Mouse (Mus musculus) heart, embryonic 15.5 days (tissue): ENCODE results near the gene Itsn1. TPM values are rescaled to one million over a fixed set of nuclear protein-coding genes. Genes with fewer than 3 reads are reported as not detected.

Experiments used
- ATAC-seq: fragments of 200-750 bp; cut with Nextera tagmentation; replicated peaks from 2 replicates; pipeline ENCODE4 v1.8.0; 2017; ENCODE audit warnings: low read depth, moderate TSS enrichment; ENCODE audit not compliant: insufficient number of reproducible peaks, insufficient read depth, low FRiP score
- H3K27ac ChIP-seq: fragments of 300-500 bp; sonication (generic); 2 replicates; pipeline ENCODE4 v1.5.1; 2015; ENCODE audit warnings: mild to moderate bottlenecking, inconsistent platforms
- H3K27me3 ChIP-seq: fragments of 300-500 bp; sonication (generic); 2 replicates; pipeline ENCODE4 v1.6.1; 2015; ENCODE audit warnings: inconsistent platforms
- H3K36me3 ChIP-seq: fragments of 300-500 bp; sonication (generic); 2 replicates; pipeline ENCODE4 v1.6.1; 2015; ENCODE audit warnings: mild to moderate bottlenecking, inconsistent platforms
- H3K4me1 ChIP-seq: fragments of 300-500 bp; sonication (generic); replicated peaks from 2 replicates; pipeline ENCODE4 v1.6.1; 2015; ENCODE audit warnings: inconsistent platforms
- H3K4me2 ChIP-seq: fragments of 300-500 bp; sonication (generic); 2 replicates; pipeline ENCODE4 v1.6.1; 2015; ENCODE audit warnings: inconsistent platforms, mild to moderate bottlenecking, moderate library complexity
- H3K4me3 ChIP-seq: fragments of 300-500 bp; sonication (generic); 2 replicates; pipeline ENCODE4 v1.5.1; 2015; ENCODE audit warnings: mild to moderate bottlenecking, inconsistent platforms
- H3K9ac ChIP-seq: fragments of 300-500 bp; sonication (generic); 2 replicates; pipeline ENCODE4 v1.6.1; 2015; ENCODE audit warnings: mild to moderate bottlenecking, inconsistent platforms
- H3K9me3 ChIP-seq: fragments of 300-500 bp; sonication (generic); replicated peaks from 2 replicates; pipeline ENCODE4 v1.6.1; 2016; ENCODE audit warnings: inconsistent platforms
- WGBS: fragments of 180-500 bp; shearing (Covaris S2); methylation state at CpG from one replicate; pipeline ENCODE4 v1.1.7; 2015; ENCODE audit warnings: mixed read lengths; 5-methylcytosine and 5-hydroxymethylcytosine counted together
- polyA plus RNA-seq: library from polyadenylated mRNA; unstranded; fragments of >200 nt; fragmentation: Nextera tagmentation; extraction: Ambion mirVana; gene quantifications from 2 replicates; pipeline ENCODE4 v1.2.1, GENCODE M21; 2015

Gene Itsn1
- polyA plus RNA-seq, 1 experiment from 2014 or later = 17.6 TPM

DNA sequence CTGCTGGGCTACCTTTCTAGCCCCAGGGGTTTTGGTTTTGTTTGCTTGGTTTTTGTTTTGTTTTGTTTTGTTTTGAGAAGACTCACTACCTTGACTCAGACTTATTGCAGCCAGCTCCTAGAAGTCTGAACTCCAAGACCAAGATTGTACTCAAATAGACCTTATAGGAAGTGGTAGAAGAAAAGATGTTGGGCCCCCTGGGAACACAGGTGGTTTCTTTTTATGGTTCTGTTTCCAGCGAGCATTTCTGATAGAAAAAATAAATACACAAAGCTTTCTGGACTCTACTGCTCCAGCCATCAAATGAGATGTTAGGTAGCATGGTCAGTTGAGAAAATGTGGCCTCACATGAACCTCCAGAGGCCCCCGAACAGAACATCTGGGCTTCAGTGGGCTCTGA, 150.0 kb downstream of the Itsn1 start:
- no peak overlapping the region for H3K27ac ChIP-seq
- H3K4me1 ChIP-seq = peaks cover 25% of the 10 kb centered on the region
- 64% methylated on average over 2 of the region's 2 CpGs for WGBS
- H3K9me3 ChIP-seq = no peaks in the 10 kb centered on the region
- no peak overlapping the region for H3K4me3 ChIP-seq
- no peaks in the 10 kb centered on the region for H3K27me3 ChIP-seq
- no peak overlapping the region for H3K4me2 ChIP-seq
- H3K9ac ChIP-seq = no peak overlapping the region
- H3K36me3 ChIP-seq = no peaks in the 10 kb centered on the region
- no peak for ATAC-seq

DNA sequence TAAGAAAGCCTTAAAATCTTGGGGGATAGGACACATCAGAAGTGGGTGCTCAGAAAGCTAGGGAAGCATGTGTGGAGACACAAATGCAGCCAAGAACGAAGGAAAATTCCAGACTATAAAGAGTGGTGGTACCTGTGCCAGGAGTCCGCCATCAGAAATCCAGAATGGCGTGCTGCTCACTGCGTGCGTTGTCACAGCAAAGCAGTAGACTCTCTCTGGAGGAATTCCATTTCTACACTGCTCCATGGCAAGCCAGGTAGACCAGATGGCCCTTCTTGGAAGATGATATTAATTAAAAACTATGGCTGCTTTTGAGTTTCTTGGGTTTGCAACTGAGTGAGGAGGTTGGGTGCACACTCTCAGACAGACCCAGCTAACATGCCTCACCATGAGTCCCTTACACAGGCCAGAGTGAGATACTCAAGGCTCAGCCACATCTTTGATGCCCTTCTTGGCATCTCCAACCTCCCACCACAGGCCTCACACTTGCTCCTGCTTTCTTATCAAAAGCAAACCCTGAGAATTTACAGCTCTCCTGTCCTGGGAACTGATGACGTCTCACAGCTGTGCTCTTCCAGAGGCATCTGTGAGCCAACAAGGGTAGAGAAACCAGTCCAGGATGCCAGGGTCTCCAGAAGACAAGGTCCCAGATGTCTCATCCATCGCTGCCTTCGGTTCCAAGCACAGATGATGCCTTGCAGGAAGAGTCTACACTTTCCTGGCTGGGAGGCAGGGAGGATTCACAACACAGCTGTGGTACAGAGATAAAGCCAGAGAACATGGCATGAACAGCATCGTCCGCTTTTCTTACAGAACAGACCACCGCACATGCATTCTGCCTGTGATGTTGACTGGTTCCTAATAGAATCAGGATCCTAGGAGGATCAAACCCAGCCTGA, 152.0 kb downstream of the Itsn1 start:
- ATAC-seq = no peak
- Histone ChIP-seq H3K9ac (no peak overlapping the region), H3K4me3 (no peak overlapping the region), H3K36me3 (no peaks in the 10 kb centered on the region), H3K4me2 (no peak overlapping the region), H3K27ac (no peak overlapping the region), H3K9me3 (no peaks in the 10 kb centered on the region), H3K4me1 (peaks cover 12% of the 10 kb centered on the region), H3K27me3 (no peaks in the 10 kb centered on the region)
- 84% methylated on average over 11 of the region's 11 CpGs for WGBS

DNA sequence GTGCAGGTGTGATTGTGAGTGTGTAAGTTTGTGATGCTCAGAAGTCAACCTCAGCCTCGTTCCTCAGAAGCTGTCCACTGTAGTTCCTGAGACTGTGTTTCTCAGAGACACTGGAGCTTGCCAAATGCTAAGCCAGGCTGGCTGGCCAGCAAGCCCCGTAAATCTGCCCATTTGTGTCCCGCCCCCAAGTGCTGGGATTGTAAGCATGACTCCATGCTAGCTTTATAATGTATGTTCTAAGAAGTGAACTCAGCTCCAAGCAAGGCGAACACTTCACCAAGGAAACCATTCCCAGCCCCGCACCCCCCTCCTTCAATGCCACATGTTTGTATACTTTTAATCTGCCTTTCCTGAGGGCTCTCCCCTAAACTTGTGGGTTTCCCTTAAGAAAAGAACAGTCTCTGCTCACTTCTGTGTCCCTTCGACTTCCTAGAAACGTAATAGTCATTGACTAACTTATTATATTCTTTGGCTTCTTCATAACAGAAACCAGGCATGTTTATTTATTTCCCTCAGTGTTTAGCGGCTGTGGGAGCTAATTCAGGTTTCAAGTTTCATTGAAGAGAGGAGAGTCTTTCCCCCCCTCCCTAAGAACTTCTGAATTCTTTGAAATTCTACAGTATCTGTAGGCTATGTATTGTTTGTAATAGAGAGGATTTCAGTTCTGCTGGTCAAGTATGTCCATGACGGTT, 153.2 kb downstream of the Itsn1 start:
- 69% methylated on average over 9 of the region's 9 CpGs for WGBS
- no peaks in the 10 kb centered on the region for H3K9me3 ChIP-seq
- no peak overlapping the region for H3K4me2 ChIP-seq
- no peak overlapping the region for H3K4me3 ChIP-seq
- H3K4me1 ChIP-seq = peaks cover 3% of the 10 kb centered on the region; the same call in 1 of the 2 replicates
- no peaks in the 10 kb centered on the region for H3K36me3 ChIP-seq
- no peak overlapping the region for H3K27ac ChIP-seq
- H3K9ac ChIP-seq = no peak overlapping the region
- ATAC-seq = no peak
- no peaks in the 10 kb centered on the region for H3K27me3 ChIP-seq

DNA sequence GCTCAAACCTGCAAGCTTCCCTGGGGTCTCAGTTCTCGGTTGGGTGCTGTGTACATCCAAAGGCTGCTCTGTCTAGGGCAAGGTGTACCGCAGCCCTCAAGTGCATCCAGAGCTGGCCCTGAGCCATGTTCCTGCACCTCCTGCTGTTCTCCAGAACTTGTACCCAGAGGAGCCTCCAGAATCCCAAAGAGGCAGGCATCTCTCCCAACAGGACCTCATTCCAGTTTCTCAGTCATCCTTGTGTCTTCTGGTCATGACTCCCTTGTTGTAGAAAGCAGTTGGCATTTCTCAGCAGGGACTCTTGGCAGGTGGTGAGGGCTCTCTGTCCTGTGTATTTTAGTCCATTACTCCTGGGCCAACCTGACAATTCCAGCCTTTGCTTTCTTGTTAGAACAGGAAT, 154.6 kb downstream of the Itsn1 start:
- H3K36me3 ChIP-seq = no peaks in the 10 kb centered on the region
- ATAC-seq = no peak
- no peak overlapping the region for H3K27ac ChIP-seq
- H3K9ac ChIP-seq = no peak overlapping the region
- no peaks in the 10 kb centered on the region for H3K9me3 ChIP-seq
- H3K4me2 ChIP-seq = no peak overlapping the region
- 87% methylated on average over 2 of the region's 2 CpGs for WGBS
- H3K4me3 ChIP-seq = no peak overlapping the region
- peaks cover 3% of the 10 kb centered on the region; the same call in 1 of the 2 replicates for H3K4me1 ChIP-seq
- H3K27me3 ChIP-seq = no peaks in the 10 kb centered on the region

DNA sequence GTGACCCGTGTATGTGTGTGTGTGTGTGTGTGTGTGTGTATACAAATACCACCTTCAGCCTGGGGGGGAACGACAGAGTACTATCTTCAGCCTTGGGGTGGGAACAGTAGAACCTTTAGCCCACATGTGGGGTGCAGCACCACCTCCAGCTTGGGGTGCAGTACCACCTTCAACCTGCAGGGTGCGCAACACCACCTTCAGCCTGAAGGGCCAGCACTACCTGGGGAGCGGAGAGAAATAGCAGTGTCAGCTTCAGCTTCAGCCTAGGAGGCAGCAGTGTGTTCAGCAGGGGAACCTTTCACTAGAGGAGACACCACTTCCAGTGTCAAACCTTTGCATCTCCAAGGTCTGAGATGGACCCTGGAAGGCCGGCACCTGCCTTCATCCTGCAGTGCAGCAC, 155.1 kb downstream of the Itsn1 start:
- Histone ChIP-seq H3K4me3 (no peak overlapping the region), H3K4me1 (peaks cover 3% of the 10 kb centered on the region; the same call in 1 of the 2 replicates), H3K36me3 (no peaks in the 10 kb centered on the region), H3K9me3 (no peaks in the 10 kb centered on the region), H3K27ac (no peak overlapping the region), H3K4me2 (no peak overlapping the region), H3K9ac (no peak overlapping the region), H3K27me3 (no peaks in the 10 kb centered on the region)
- ATAC-seq = no peak; the same call in 1 of the 2 replicates
- WGBS = 55% methylated on average over 5 of the region's 5 CpGs

DNA sequence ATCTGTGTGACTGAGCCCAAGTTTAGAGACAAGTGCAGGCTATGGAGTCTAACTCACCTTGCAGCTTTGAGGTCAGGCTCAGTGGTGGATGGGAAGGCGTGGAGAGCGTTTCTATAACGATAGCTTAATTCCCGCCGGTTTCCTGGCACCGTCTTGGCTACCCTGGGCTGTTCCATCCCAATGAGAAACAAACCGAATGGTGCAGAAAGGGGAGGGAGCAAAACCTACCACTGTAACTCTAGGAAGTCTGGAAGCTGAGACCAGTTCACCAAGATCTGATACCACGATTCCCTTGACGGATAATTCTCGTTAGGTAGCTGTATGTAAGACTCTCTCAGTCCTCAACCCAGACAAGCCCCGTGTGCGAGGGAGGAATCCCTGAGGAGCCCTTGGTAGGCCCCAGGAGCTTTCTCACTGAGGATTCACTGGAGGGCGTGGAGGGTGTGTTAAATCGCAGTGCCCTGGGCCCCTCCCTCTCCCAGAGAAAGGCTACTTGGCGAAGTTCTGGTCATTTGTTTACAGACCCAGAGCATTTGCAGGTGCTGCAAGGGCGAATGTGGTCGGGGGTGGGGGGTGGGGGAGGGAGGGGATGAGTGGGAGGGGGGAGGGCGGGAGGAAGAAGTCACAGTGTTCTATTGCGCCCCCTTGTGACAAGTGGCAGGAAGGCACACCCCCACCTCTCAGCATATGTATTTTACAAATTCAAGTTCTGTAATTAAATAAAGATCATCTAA, 156.5 kb downstream of the Itsn1 start:
- H3K9me3 ChIP-seq = no peaks in the 10 kb centered on the region
- H3K27me3 ChIP-seq = no peaks in the 10 kb centered on the region
- H3K36me3 ChIP-seq = no peaks in the 10 kb centered on the region
- no peak for ATAC-seq
- WGBS = 8% methylated on average over 19 of the region's 19 CpGs
- H3K4me3 ChIP-seq = peak overlapping the region; percentile 26; the same call in 1 of the 2 replicates
- no peak overlapping the region for H3K9ac ChIP-seq
- peak overlapping the region; percentile 53 for H3K4me2 ChIP-seq
- no peak overlapping the region for H3K27ac ChIP-seq
- H3K4me1 ChIP-seq = peaks cover 9% of the 10 kb centered on the region; the same call in 1 of the 2 replicates

DNA sequence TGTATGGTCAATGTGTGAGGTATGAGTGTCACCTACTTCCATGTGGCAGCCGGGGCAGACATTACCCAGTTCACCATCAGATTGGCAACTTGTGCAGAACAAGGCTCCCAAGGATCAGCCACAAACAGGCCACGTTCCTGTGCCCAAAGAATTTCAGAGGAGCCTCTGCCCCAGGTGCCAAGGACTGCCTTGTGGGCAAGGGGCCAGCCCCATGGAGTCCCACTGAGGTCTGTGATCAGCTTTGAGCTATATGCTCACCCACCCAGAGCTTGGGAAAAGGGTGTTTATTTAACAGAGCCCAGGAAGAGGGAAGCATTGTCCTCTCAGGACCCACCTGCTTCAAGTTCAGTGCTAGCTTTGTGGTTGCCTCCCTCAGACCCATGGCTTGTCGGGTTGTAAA, 159.3 kb downstream of the Itsn1 start:
- Histone ChIP-seq H3K27ac (no peak overlapping the region), H3K27me3 (no peaks in the 10 kb centered on the region), H3K9me3 (no peaks in the 10 kb centered on the region), H3K9ac (no peak overlapping the region), H3K4me2 (no peak overlapping the region), H3K4me1 (peaks cover 9% of the 10 kb centered on the region; the same call in 1 of the 2 replicates), H3K36me3 (no peaks in the 10 kb centered on the region), H3K4me3 (no peak overlapping the region)
- ATAC-seq = no peak
- 76% methylated on average over 3 of the region's 3 CpGs for WGBS

DNA sequence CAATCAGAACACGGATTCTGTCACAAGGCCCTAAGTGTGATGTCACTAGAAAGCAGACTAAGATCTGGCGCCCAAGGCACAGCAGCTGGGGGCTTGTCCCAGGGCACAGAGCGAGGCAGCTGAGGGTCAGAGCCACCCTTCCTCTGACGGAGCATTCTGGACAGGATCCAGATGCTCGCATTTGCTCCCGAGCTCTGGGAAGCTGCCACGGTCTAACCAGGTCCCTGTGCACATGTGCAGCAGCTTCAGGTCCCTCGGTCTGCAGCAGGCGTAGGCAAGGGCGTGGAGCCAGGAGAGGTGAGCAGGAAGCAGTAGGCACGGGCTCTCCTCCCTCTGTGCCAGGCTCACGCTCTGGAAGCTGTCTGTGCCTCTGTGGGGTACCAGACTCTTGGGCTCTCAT, 160.8 kb downstream of the Itsn1 start:
- H3K9ac ChIP-seq = peak overlapping the region; percentile 21; the same call in 1 of the 2 replicates
- H3K4me3 ChIP-seq = no peak overlapping the region
- no peaks in the 10 kb centered on the region for H3K9me3 ChIP-seq
- no peak overlapping the region for H3K27ac ChIP-seq
- H3K4me1 ChIP-seq = peaks cover 9% of the 10 kb centered on the region; the same call in 1 of the 2 replicates
- no peaks in the 10 kb centered on the region for H3K36me3 ChIP-seq
- 27% methylated on average over 12 of the region's 12 CpGs for WGBS
- no peak; the same call in 1 of the 2 replicates for ATAC-seq
- H3K4me2 ChIP-seq = peak overlapping the region; percentile 30; the same call in 1 of the 2 replicates
- no peaks in the 10 kb centered on the region for H3K27me3 ChIP-seq

DNA sequence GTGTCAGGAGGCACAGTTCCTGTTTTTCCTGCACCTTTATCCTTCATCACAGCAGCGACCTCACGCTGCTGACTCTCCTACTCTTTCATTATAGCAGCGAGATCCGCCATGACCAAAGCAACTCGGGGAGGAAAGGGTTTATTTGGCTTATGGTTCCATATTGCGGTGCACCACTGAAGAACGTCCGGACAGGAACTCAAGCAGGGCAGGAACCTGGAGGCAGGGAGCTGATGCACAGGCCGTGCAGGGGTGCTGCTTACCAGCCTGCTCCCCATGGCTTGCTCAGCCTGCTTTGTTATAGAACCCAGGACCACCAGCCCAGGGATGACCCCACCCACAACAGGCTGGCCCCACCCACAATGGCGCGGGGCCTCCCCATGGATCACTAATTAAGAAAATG, 162.1 kb downstream of the Itsn1 start:
- Histone ChIP-seq H3K4me2 (no peak overlapping the region), H3K36me3 (no peaks in the 10 kb centered on the region), H3K4me3 (no peak overlapping the region), H3K27ac (no peak overlapping the region), H3K9ac (no peak overlapping the region), H3K4me1 (peaks cover 6% of the 10 kb centered on the region; the same call in 1 of the 2 replicates), H3K9me3 (no peaks in the 10 kb centered on the region), H3K27me3 (no peaks in the 10 kb centered on the region)
- ATAC-seq = no peak
- 78% methylated on average over 11 of the region's 11 CpGs for WGBS

DNA sequence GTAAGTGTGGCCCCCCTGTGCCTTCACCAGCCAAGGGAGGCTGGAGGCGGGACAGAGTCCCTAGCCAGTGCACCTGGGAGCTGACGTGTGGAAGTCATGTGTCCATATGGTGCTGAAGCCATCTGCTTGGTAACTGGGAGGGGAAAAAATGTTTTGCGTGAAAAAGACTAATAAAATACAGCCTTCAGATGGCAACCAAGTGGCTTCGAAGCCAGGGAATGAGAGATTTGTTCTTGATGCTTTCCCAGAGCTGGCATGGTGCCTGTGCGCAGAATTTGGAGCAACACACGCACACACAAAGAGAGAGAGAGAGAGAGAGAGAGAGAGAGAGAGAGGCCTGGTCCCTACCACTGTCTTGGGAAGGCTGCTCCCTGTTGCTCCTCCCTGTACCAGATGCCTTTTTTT, 167.3 kb downstream of the Itsn1 start:
- no peaks in the 10 kb centered on the region for H3K36me3 ChIP-seq

More for the DNA sequence above, 167.3 kb downstream of the Itsn1 start:
- no peak for ATAC-seq
- H3K27ac ChIP-seq = no peak overlapping the region
- no peak overlapping the region for H3K9ac ChIP-seq
- H3K27me3 ChIP-seq = no peaks in the 10 kb centered on the region
- H3K4me2 ChIP-seq = no peak overlapping the region
- 67% methylated on average over 6 of the region's 6 CpGs for WGBS
- H3K4me3 ChIP-seq = no peak overlapping the region
- no peaks in the 10 kb centered on the region for H3K9me3 ChIP-seq
- no peaks in the 10 kb centered on the region for H3K4me1 ChIP-seq
